Mouse (Mus musculus): ENCODE results near the gene Ptx4.

- no peak for TF ChIP-seq TAL1 (IDR thresholded peaks at IDR 0.05; ENCODE audit: low read length)
- no peak for TF ChIP-seq GATA1 (IDR thresholded peaks at IDR 0.05; ENCODE audit: low read length)
Observed at GRCm38 (mm10) chr17:25111739-25112422, 8.7 kb upstream of the Ptx4 start.
